Mouse (Mus musculus) gastrocnemius, postnatal 10 days (tissue): ENCODE data around the gene Adam15. TPM values are rescaled to one million over a fixed set of nuclear protein-coding genes. Genes with fewer than 3 reads are reported as not detected.

Source experiments
- DNase-seq: peaks from one replicate; pipeline ENCODE4 v3.0.0; 2021; ENCODE audit warnings: mixed read lengths
- total RNA-seq, 2 experiments: library from RNA; stranded (reverse); gene quantifications; 2 replicates each; pipeline ENCODE4 v1.2.3; 2021

The Adam15 gene
- total RNA-seq, 2 experiments from 2014 or later, result 32.6 to 48.1 TPM

DNA sequence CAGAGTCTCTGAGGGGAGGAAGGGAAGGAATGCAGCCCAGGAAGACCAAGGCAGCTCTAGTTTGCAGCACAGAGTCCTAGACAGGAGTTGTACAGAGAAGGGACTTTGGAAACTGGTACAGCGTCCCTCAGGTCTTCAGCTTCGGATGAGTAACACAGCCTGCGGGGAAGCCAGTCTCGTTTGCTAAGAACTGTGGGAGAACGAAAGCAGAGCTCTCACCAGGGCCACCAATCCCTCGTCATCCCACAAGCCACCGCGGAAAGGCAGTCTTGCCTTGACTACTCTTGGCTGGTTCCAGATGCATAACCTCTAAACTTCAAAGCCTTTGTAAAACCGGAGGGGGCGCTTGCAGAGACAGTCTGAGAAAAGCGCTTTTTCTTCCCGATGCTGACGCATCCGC is 50.3 kb downstream of the Adam15 start:
- DNase-seq, result no peak

- no peak for DNase-seq
Observed at GRCm38 (mm10) chr3:89298908-89299307, 50.9 kb downstream of the Adam15 start.

DNA sequence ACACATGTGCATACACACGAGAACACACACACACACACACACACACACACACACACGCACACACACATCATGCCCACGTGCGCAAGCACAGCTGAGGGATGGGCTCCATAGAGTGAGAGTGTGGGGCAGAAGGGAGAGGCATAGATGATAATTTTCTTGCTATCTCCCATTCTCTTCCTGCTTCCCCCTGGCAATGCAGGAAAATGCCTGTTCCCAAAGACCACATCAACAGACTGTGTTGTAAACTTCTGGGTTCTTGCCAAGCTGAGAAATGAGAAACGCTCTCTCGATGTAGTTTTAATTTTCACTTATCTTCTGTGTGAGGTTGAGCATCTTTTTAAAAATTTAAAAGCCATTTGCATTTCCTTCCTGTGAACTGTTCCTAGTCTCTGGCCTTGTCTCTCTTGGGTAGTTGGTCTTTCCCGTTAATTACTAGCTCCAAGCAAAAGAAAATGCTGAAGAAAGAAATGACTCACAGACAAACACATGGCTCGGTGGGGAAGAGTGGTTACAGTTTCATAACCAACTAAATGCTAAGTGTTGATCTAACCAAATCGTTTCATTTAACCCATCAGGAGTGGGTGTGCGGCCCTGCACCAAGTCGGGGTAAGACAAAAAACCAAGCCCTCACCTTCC is 52.9 kb downstream of the Adam15 start:
- DNase-seq, result no peak

- no peak for DNase-seq
Observed at GRCm38 (mm10) chr3:89295685-89296230, 54.0 kb downstream of the Adam15 start.

- no peak for DNase-seq
Observed at GRCm38 (mm10) chr3:89294195-89294594, 55.6 kb downstream of the Adam15 start.

GRCm38 (mm10) chr3:89293247-89293918 is 56.4 kb downstream of the Adam15 start:
- no peak for DNase-seq

- no peak for DNase-seq
Observed at GRCm38 (mm10) chr3:89292303-89292702, 57.5 kb downstream of the Adam15 start.

GRCm38 (mm10) chr3:89291874-89292273 is 57.9 kb downstream of the Adam15 start:
- DNase-seq, result no peak

Other genes with a start within 250 kb of the Adam15 start
- gene Gm43738, start 248.9 kb downstream of the Adam15 start, total RNA-seq, result not detected
- gene Fdps, start 248.0 kb downstream of the Adam15 start, total RNA-seq, result 10 to 100 TPM; 33.7 to 35.5 TPM
- under 1 TPM in 1 of 2 experiments, not detected in 1; 0.41 TPM for gene Pklr, start 213.9 kb downstream of the Adam15 start, total RNA-seq
- 1 to 10 TPM in 1 of 2 experiments, under 1 TPM in 1; 0.12 to 1.1 TPM for gene Hcn3, start 189.8 kb downstream of the Adam15 start, total RNA-seq
- 10 to 100 TPM; 21.5 to 32.6 TPM for gene Clk2, start 185.2 kb downstream of the Adam15 start, total RNA-seq
- 10 to 100 TPM; 36.7 to 40.0 TPM for gene Scamp3, start 172.5 kb downstream of the Adam15 start, total RNA-seq
- gene Fam189b, start 166.9 kb downstream of the Adam15 start, total RNA-seq, result 10 to 100 TPM; 11.1 to 12.9 TPM
- gene Gba, start 147.1 kb downstream of the Adam15 start, total RNA-seq, result 10 to 100 TPM; 20.6 to 24.5 TPM
- gene Thbs3, start 134.8 kb downstream of the Adam15 start, total RNA-seq, result 10 to 100 TPM; 46.2 to 61.5 TPM
- 10 to 100 TPM; 55.2 to 57.3 TPM for gene Mtx1, start 122.9 kb downstream of the Adam15 start, total RNA-seq
- gene Muc1, start 120.9 kb downstream of the Adam15 start, total RNA-seq, result under 1 TPM; 0.16 to 0.63 TPM
- gene Krtcap2, start 104.0 kb downstream of the Adam15 start, total RNA-seq, result 10 to 100 TPM; 78.1 to 93.1 TPM
- gene Trim46, start 103.7 kb downstream of the Adam15 start, total RNA-seq, result under 1 TPM; 0.70 to 0.86 TPM
- gene Dpm3, start 90.6 kb downstream of the Adam15 start, total RNA-seq, result 10 to 100 TPM; 47.4 to 54.9 TPM
- gene Slc50a1, start 79.4 kb downstream of the Adam15 start, total RNA-seq, result 10 to 100 TPM; 19.0 to 28.7 TPM
- gene Efna1, start 68.9 kb downstream of the Adam15 start, total RNA-seq, result 10 to 100 TPM; 21.1 to 26.3 TPM
- gene Efna3, start 27.0 kb downstream of the Adam15 start, total RNA-seq, result not detected
- 1 to 10 TPM in 1 of 2 experiments, under 1 TPM in 1; 0.82 to 1.9 TPM for gene Efna4, start 12.0 kb downstream of the Adam15 start, total RNA-seq
- not detected for gene Dcst2, start 12.0 kb upstream of the Adam15 start, total RNA-seq
- gene Dcst1, start 15.3 kb upstream of the Adam15 start, total RNA-seq, result under 1 TPM; 0.12 to 0.14 TPM
- gene Zbtb7b, start 44.8 kb upstream of the Adam15 start, total RNA-seq, result 10 to 100 TPM; 19.1 to 21.8 TPM
- under 1 TPM; 0.59 to 0.73 TPM for gene Lenep, start 52.8 kb upstream of the Adam15 start, total RNA-seq
- 10 to 100 TPM; 25.8 to 29.5 TPM for gene Flad1, start 61.9 kb upstream of the Adam15 start, total RNA-seq
- gene Cks1b, start 68.4 kb upstream of the Adam15 start, total RNA-seq, result 10 to 100 TPM; 19.7 to 22.3 TPM
- gene Shc1, start 68.4 kb upstream of the Adam15 start, total RNA-seq, result 10 to 100 TPM; 50.0 to 57.8 TPM
- gene Pygo2, start 80.2 kb upstream of the Adam15 start, total RNA-seq, result 10 to 100 TPM; 15.9 to 22.2 TPM
- 100 to 1,000 TPM; 155 to 167 TPM for gene Pbxip1, start 86.7 kb upstream of the Adam15 start, total RNA-seq
- 1 to 10 TPM; 9.8 to 9.9 TPM for gene Pmvk, start 104.5 kb upstream of the Adam15 start, total RNA-seq
- gene Kcnn3, start 170.2 kb upstream of the Adam15 start, total RNA-seq, result 10 to 100 TPM in 1 of 2 experiments, 1 to 10 TPM in 1; 6.9 to 11.9 TPM